Mouse (Mus musculus) kidney, postnatal 0 days (tissue): ENCODE data around the gene Pacrg. TPM values are rescaled to one million over a fixed set of nuclear protein-coding genes. Genes with fewer than 3 reads are reported as not detected.

Source experiments
- ATAC-seq: fragments of 200-750 bp; cut with Nextera tagmentation; replicated peaks from 2 replicates; pipeline ENCODE4 v1.8.0; 2017; ENCODE audit warnings: low read depth, moderate number of reproducible peaks, moderate TSS enrichment, moderate library complexity; ENCODE audit not compliant: low FRiP score
- DNase-seq: peaks from one replicate; pipeline ENCODE4 v3.0.0-alpha.2; 2016; ENCODE audit warnings: low spot score
- H3K27ac ChIP-seq: fragments of 300-500 bp; sonication (generic); 2 replicates; pipeline ENCODE4 v1.5.1; 2014; ENCODE audit warnings: mild to moderate bottlenecking
- H3K27me3 ChIP-seq: fragments of 300-500 bp; sonication (generic); 2 replicates; pipeline ENCODE4 v1.6.1; 2014; ENCODE audit warnings: low read length, mixed read lengths; ENCODE audit not compliant: insufficient read depth
- H3K36me3 ChIP-seq: fragments of 300-500 bp; sonication (generic); 2 replicates; pipeline ENCODE4 v1.6.1; 2014; ENCODE audit warnings: low read length, mixed read lengths; ENCODE audit not compliant: insufficient read depth
- H3K4me1 ChIP-seq: fragments of 300-500 bp; sonication (generic); replicated peaks from 2 replicates; pipeline ENCODE4 v1.6.1; 2014; ENCODE audit warnings: antibody characterized with exemption, low read length, mixed read lengths; ENCODE audit not compliant: insufficient read depth
- H3K4me2 ChIP-seq: fragments of 300-500 bp; sonication (generic); 2 replicates; pipeline ENCODE4 v1.6.1; 2014; ENCODE audit warnings: mild to moderate bottlenecking, low read length, moderate library complexity, mixed read lengths
- H3K4me3 ChIP-seq: fragments of 300-500 bp; sonication (generic); replicated peaks from 2 replicates; pipeline ENCODE4 v1.5.1; 2014; ENCODE audit warnings: low read depth, low read length
- H3K9ac ChIP-seq: fragments of 300-500 bp; sonication (generic); 2 replicates; pipeline ENCODE4 v1.6.1; 2014; ENCODE audit warnings: low read depth, low read length
- H3K9me3 ChIP-seq: fragments of 300-500 bp; sonication (generic); replicated peaks from 2 replicates; pipeline ENCODE4 v1.6.1; 2016; ENCODE audit warnings: low read length, inconsistent platforms, mixed read lengths
- CTCF ChIP-seq: IDR thresholded peaks from 2 replicates; pipeline ENCODE4 v1.5.1; 2016; ENCODE audit warnings: antibody characterized with exemption, low read depth, mild to moderate bottlenecking, moderate library complexity
- WGBS: fragments of 180-500 bp; shearing (Covaris S2); extraction: QIAGEN DNeasy Blood & Tissue Kit; methylation state at CpG from one replicate; pipeline ENCODE4 v1.1.7; 2014; 5-methylcytosine and 5-hydroxymethylcytosine counted together
- polyA plus RNA-seq: library from polyadenylated mRNA; unstranded; fragments of >200 nt; fragmentation: Nextera tagmentation; extraction: Ambion mirVana; gene quantifications from 2 replicates; pipeline ENCODE4 v1.2.1, GENCODE M21; 2015

Pacrg gene
- polyA plus RNA-seq, 1 experiment from 2014 or later = 3.1 TPM

- Histone ChIP-seq H3K4me1 (no peaks in the 10 kb centered on the region), H3K27me3 (no peaks in the 10 kb centered on the region), H3K36me3 (no peaks in the 10 kb centered on the region), H3K9me3 (no peaks in the 10 kb centered on the region), H3K4me2 (no peak overlapping the region), H3K4me3 (no peak overlapping the region), H3K9ac (no peak overlapping the region), H3K27ac (no peak overlapping the region)
- WGBS = 77% methylated on average over 6 of the region's 6 CpGs
- ATAC-seq (no peak), DNase-seq (no peak)
- TF ChIP-seq CTCF = no peak
Observed at GRCm38 (mm10) chr17:10386548-10386947, 453.6 kb downstream of the Pacrg start.

- no peak overlapping the region for H3K27ac ChIP-seq
- ATAC-seq (no peak), DNase-seq (no peak)
- 86% methylated on average over 6 of the region's 6 CpGs for WGBS
- TF ChIP-seq CTCF = no peak
- no peaks in the 10 kb centered on the region for H3K4me1 ChIP-seq
- no peaks in the 10 kb centered on the region for H3K27me3 ChIP-seq
- no peaks in the 10 kb centered on the region for H3K9me3 ChIP-seq
- H3K36me3 ChIP-seq = no peaks in the 10 kb centered on the region
- no peak overlapping the region for H3K4me2 ChIP-seq
- no peak overlapping the region for H3K4me3 ChIP-seq
- H3K9ac ChIP-seq = no peak overlapping the region
Observed at GRCm38 (mm10) chr17:10383406-10383805, 456.7 kb downstream of the Pacrg start.

DNA sequence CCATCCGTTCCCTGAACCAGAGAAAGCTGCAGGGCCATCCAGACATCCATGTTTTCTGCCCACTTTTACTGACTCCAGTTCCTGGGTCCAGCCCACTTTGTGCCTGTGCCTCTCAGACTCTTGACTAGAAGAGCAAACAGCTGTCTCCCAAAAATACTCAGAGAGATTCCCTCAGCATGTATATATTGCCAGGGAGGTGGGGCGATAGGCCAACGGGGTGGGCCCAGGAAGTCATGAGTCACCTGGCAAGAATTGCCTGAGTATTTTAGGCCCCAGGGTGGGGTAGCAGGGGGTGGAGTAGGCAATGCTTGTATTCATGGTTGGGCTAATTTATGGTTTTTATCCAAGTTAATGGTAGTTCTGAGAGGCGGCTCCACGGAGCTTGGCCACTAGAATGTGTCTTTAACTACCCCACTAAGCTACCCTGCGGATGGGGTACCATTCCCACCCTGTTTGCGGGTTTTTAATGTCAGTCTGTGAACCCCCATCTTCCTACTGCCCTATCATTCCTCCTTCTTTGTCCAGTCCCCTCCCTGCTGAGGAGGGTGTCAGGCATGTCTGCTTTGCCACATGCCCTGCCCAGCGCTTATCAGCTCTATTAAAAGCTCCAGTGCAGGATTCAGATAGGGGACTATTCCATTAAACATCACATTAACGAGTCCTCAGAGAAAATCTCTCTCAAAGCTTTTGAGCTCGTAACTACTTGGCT is 461.5 kb downstream of the Pacrg start:
- Histone ChIP-seq H3K4me3 (no peak overlapping the region), H3K27ac (no peak overlapping the region), H3K4me1 (no peaks in the 10 kb centered on the region), H3K9ac (no peak overlapping the region), H3K27me3 (no peaks in the 10 kb centered on the region), H3K4me2 (no peak overlapping the region), H3K9me3 (no peaks in the 10 kb centered on the region), H3K36me3 (no peaks in the 10 kb centered on the region)
- 76% methylated on average over 10 of the region's 10 CpGs for WGBS
- TF ChIP-seq CTCF = no peak
- ATAC-seq (no peak), DNase-seq (no peak)

DNA sequence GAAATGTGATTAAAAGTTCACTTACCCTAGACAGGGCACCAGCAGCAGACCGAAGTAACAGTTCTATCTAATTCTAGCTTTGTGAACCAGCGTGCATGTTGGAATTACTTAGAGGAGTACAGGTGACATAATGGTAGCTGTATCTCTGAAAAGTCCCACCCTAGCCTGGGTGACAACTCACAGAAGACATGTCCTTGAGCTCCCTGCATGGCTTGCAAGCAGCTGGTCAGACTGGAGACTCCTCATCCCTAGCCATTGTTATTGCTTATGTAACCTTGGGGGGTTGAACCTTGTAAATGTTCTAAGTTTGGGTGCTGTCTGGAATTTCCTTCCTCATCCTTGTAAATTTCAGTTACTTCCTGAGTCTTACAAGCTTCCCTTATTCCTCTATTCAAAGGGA is 462.5 kb downstream of the Pacrg start:
- ATAC-seq = no peak
- no peaks in the 10 kb centered on the region for H3K27me3 ChIP-seq
- 96% methylated on average over 2 of the region's 2 CpGs for WGBS
- no peaks in the 10 kb centered on the region for H3K9me3 ChIP-seq
- H3K36me3 ChIP-seq = no peaks in the 10 kb centered on the region
- no peak overlapping the region for H3K27ac ChIP-seq
- no peak overlapping the region for H3K4me2 ChIP-seq
- no peaks in the 10 kb centered on the region for H3K4me1 ChIP-seq
- H3K4me3 ChIP-seq = no peak overlapping the region
- no peak overlapping the region for H3K9ac ChIP-seq
- no peak for DNase-seq
- TF ChIP-seq CTCF = no peak

GRCm38 (mm10) chr17:10374316-10374715 is 465.8 kb downstream of the Pacrg start:
- no peaks in the 10 kb centered on the region for H3K4me1 ChIP-seq
- no peak for TF ChIP-seq CTCF
- ATAC-seq (no peak), DNase-seq (no peak)
- WGBS = 75% methylated on average over 7 of the region's 7 CpGs
- no peak overlapping the region for H3K4me3 ChIP-seq
- no peaks in the 10 kb centered on the region for H3K9me3 ChIP-seq
- H3K27me3 ChIP-seq = no peaks in the 10 kb centered on the region
- no peaks in the 10 kb centered on the region for H3K36me3 ChIP-seq
- no peak overlapping the region for H3K27ac ChIP-seq
- no peak overlapping the region for H3K9ac ChIP-seq
- H3K4me2 ChIP-seq = no peak overlapping the region

- Histone ChIP-seq H3K4me1 (no peaks in the 10 kb centered on the region), H3K9me3 (no peaks in the 10 kb centered on the region), H3K4me3 (no peak overlapping the region), H3K36me3 (no peaks in the 10 kb centered on the region), H3K9ac (no peak overlapping the region), H3K27ac (no peak overlapping the region), H3K27me3 (no peaks in the 10 kb centered on the region), H3K4me2 (no peak overlapping the region)
- TF ChIP-seq CTCF = no peak
- DNase-seq (no peak), ATAC-seq (no peak)
- WGBS = 88% methylated on average over 3 of the region's 3 CpGs
Observed at GRCm38 (mm10) chr17:10373727-10374126, 466.4 kb downstream of the Pacrg start.
